Mouse (Mus musculus) lung, embryonic 14.5 days (tissue): ENCODE results near the gene Zmiz1. TPM values are rescaled to one million over a fixed set of nuclear protein-coding genes. Genes with fewer than 3 reads are reported as not detected.

Source experiments
- ATAC-seq: fragments of 200-750 bp; cut with Nextera tagmentation; 2 replicates; pipeline ENCODE4 v1.8.0; 2017; ENCODE audit warnings: mild to moderate bottlenecking, moderate TSS enrichment, moderate library complexity; ENCODE audit not compliant: insufficient read depth
- DNase-seq: peaks from one replicate; pipeline ENCODE4 v3.0.0-alpha.2; 2015
- H3K27ac ChIP-seq: fragments of 300-500 bp; sonication (generic); 2 replicates; pipeline ENCODE4 v1.5.1; 2014; ENCODE audit warnings: low read depth, mild to moderate bottlenecking, moderate library complexity
- H3K27me3 ChIP-seq: fragments of 300-500 bp; sonication (generic); 2 replicates; pipeline ENCODE4 v1.6.1; 2014; ENCODE audit warnings: low read length, control low read depth; ENCODE audit not compliant: insufficient read depth
- H3K36me3 ChIP-seq: fragments of 300-500 bp; sonication (generic); 2 replicates; pipeline ENCODE4 v1.6.1; 2014; ENCODE audit warnings: control low read depth; ENCODE audit not compliant: insufficient read depth
- H3K4me1 ChIP-seq: fragments of 300-500 bp; sonication (generic); 2 replicates; pipeline ENCODE4 v1.6.1; 2014; ENCODE audit warnings: antibody characterized with exemption, control low read depth; ENCODE audit not compliant: insufficient read depth
- H3K4me2 ChIP-seq: fragments of 300-500 bp; sonication (generic); 2 replicates; pipeline ENCODE4 v1.6.1; 2014; ENCODE audit warnings: mild to moderate bottlenecking
- H3K4me3 ChIP-seq: fragments of 300-500 bp; sonication (generic); 2 replicates; pipeline ENCODE4 v1.5.1; 2014; ENCODE audit warnings: low read depth, low read length
- H3K9ac ChIP-seq: fragments of 300-500 bp; sonication (generic); 2 replicates; pipeline ENCODE4 v1.6.1; 2014
- H3K9me3 ChIP-seq: fragments of 300-500 bp; sonication (generic); 2 replicates; pipeline ENCODE4 v1.6.1; 2016; ENCODE audit warnings: low read depth, low read length, control low read depth
- CTCF ChIP-seq: IDR thresholded peaks from 2 replicates; pipeline ENCODE4 v1.5.1; 2016; ENCODE audit warnings: antibody characterized with exemption, low read depth
- WGBS: fragments of 180-500 bp; shearing (Covaris S2); extraction: QIAGEN DNeasy Blood & Tissue Kit; methylation state at CpG from one replicate; pipeline ENCODE4 v1.1.7; 2014; 5-methylcytosine and 5-hydroxymethylcytosine counted together
- polyA plus RNA-seq: library from polyadenylated mRNA; unstranded; fragments of >200 nt; fragmentation: Nextera tagmentation; extraction: Ambion mirVana; gene quantifications from 2 replicates; pipeline ENCODE4 v1.2.1, GENCODE M21; 2014

Gene Zmiz1
- polyA plus RNA-seq, 1 experiment from 2014 or later: 33.5 TPM

DNA sequence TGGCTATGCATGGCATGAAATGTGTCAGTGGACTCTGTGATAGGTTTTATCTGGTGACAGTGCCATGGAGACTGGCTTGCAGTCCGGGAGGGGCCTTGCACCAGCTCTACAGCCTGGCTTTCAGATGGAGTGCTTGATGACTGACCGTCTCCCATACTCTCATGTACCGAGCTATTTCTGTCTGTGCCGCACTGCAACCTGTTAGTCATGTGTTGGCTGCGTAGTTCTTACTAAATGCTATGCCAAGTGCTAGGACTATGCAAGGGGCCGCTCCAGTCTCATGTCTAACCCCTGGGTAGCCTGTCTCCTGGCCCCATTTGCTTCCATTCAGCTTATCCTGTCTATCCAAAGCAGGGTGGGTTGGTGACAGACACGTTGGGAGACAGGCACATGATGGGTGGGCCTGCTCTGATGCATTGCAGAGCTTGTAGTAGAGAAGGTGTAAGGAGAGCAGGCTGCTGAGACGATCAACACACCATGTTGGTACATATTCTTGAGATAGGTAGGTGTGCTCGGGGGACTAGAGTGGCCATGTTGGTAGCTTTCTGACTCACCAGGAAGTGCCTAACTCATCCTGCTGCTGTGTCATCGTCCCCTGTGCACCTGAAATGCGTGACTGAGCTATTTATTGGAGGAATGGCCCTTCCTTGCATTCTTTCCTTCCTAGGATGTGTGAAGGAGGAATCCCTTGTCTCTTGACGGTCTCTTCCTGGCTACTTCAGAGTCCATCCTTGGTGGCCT lies 171.1 kb downstream of the Zmiz1 start:
- TF ChIP-seq CTCF: no peak
- DNase-seq: no peak
- 77% methylated on average over 12 of the region's 12 CpGs for WGBS
- Histone ChIP-seq H3K4me3 (no peak overlapping the region), H3K36me3 (peaks cover 5% of the 10 kb centered on the region), H3K27me3 (no peaks in the 10 kb centered on the region), H3K27ac (no peak overlapping the region), H3K9me3 (no peaks in the 10 kb centered on the region), H3K4me2 (no peak overlapping the region), H3K9ac (no peak overlapping the region), H3K4me1 (0 out of 2 replicates have a peak, but pooled peaks cover 2% of the 10 kb centered on the region)
- no peak for ATAC-seq

- H3K4me2 ChIP-seq: no peak overlapping the region
- no peaks in the 10 kb centered on the region for H3K27me3 ChIP-seq
- peaks cover 9% of the 10 kb centered on the region; the same call in 1 of the 2 replicates for H3K36me3 ChIP-seq
- 92% methylated on average over 7 of the region's 7 CpGs for WGBS
- ATAC-seq (no peak), DNase-seq (no peak)
- no peak overlapping the region for H3K4me3 ChIP-seq
- no peak for TF ChIP-seq CTCF
- 0 out of 2 replicates have a peak, but pooled peaks cover 2% of the 10 kb centered on the region for H3K4me1 ChIP-seq
- H3K9me3 ChIP-seq: no peaks in the 10 kb centered on the region
- H3K9ac ChIP-seq: no peak overlapping the region
- no peak overlapping the region for H3K27ac ChIP-seq
These were observed 171.8 kb downstream of the Zmiz1 start for GRCm38 (mm10) chr14:25630647-25631409.

GRCm38 (mm10) chr14:25631481-25631880 lies 172.5 kb downstream of the Zmiz1 start:
- no peak overlapping the region for H3K4me3 ChIP-seq
- no peaks in the 10 kb centered on the region for H3K27me3 ChIP-seq
- 84% methylated on average over 6 of the region's 6 CpGs for WGBS
- no peak overlapping the region for H3K27ac ChIP-seq
- H3K9me3 ChIP-seq: no peaks in the 10 kb centered on the region
- H3K4me2 ChIP-seq: no peak overlapping the region
- no peak for TF ChIP-seq CTCF
- ATAC-seq (no peak), DNase-seq (no peak)
- H3K4me1 ChIP-seq: 0 out of 2 replicates have a peak, but pooled peaks cover 2% of the 10 kb centered on the region
- H3K36me3 ChIP-seq: peaks cover 15% of the 10 kb centered on the region
- H3K9ac ChIP-seq: no peak overlapping the region

GRCm38 (mm10) chr14:25633539-25634300 lies 174.7 kb downstream of the Zmiz1 start:
- Histone ChIP-seq H3K9me3 (no peaks in the 10 kb centered on the region), H3K27me3 (no peaks in the 10 kb centered on the region), H3K36me3 (peaks cover 33% of the 10 kb centered on the region), H3K9ac (no peak overlapping the region), H3K4me3 (no peak overlapping the region), H3K4me1 (0 out of 2 replicates have a peak, but pooled peaks cover 2% of the 10 kb centered on the region), H3K4me2 (no peak overlapping the region), H3K27ac (no peak overlapping the region)
- 81% methylated on average over 14 of the region's 14 CpGs for WGBS
- ATAC-seq (no peak), DNase-seq (no peak)
- TF ChIP-seq CTCF: no peak

DNA sequence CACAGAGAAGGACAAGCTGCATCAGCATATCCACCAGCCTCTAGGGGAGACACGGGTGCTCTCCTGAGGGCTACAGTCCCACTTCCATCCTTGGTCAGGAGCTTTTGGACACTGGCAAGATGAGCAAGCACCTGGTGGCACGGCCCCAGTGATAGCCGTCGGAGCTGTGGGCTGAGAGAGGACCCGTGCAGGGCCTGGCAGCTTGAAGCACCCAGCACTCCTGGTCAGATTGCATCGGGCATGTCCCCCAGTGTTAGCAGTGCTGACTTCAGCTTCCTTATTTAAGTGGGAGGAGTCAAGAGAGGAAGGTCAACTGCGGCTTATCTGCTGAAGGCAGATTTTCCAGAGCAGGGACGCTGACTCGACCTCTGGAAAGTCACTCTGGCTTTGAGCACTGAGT lies 175.3 kb downstream of the Zmiz1 start:
- ATAC-seq (no peak), DNase-seq (no peak)
- no peak for TF ChIP-seq CTCF
- no peak overlapping the region for H3K4me2 ChIP-seq
- no peak overlapping the region for H3K4me3 ChIP-seq
- H3K4me1 ChIP-seq: 0 out of 2 replicates have a peak, but pooled peaks cover 2% of the 10 kb centered on the region
- H3K27ac ChIP-seq: no peak overlapping the region; the same call in 1 of the 2 replicates
- no peak overlapping the region for H3K9ac ChIP-seq
- H3K9me3 ChIP-seq: no peaks in the 10 kb centered on the region
- no peaks in the 10 kb centered on the region for H3K27me3 ChIP-seq
- 42% methylated on average over 9 of the region's 9 CpGs for WGBS
- H3K36me3 ChIP-seq: peaks cover 39% of the 10 kb centered on the region

DNA sequence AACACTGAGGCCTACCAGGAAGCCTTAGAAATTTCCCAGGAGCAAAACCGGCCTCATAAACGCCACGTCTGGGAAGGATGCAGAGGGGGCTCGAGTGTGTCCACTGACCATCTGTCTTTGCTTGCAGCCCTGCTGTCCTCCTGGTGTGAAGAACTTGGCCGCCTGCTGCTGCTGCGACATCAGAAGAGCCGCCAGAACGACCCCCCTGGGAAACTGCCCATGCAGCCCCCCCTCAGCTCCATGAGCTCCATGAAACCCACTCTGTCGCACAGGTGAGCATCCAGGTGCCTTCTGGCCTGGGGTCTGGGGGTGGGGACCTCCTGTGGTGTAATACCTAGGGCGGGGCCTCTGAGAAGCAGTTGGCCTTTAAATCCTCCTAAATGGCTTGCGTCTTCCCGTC lies 176.8 kb downstream of the Zmiz1 start:
- no peak overlapping the region for H3K9ac ChIP-seq
- TF ChIP-seq CTCF: no peak
- peaks cover 52% of the 10 kb centered on the region for H3K36me3 ChIP-seq
- DNase-seq (no peak), ATAC-seq (no peak)
- H3K4me1 ChIP-seq: 0 out of 2 replicates have a peak, but pooled peaks cover 2% of the 10 kb centered on the region
- 72% methylated on average over 12 of the region's 12 CpGs for WGBS
- no peaks in the 10 kb centered on the region for H3K9me3 ChIP-seq
- H3K27ac ChIP-seq: no peak overlapping the region
- no peak overlapping the region for H3K4me2 ChIP-seq
- no peak overlapping the region for H3K4me3 ChIP-seq
- H3K27me3 ChIP-seq: no peaks in the 10 kb centered on the region
